Mouse (Mus musculus): ENCODE measurements at regions not wholly inside any gene's neighbourhood (a gene's known extent, or its start where the extent isn't known, plus 50 kb on each side); places are given as distances from the start of the nearest gene placed in this dataset.

GRCm38 (mm10) chr13:16720090-16720489 is 708.4 kb downstream of the Inhba start:
- no peaks in the 10 kb centered on the region for H3K79me3 ChIP-seq (ENCODE audit: low read depth)
- no peak for TF ChIP-seq USF1 (IDR thresholded peaks at IDR 0.05; ENCODE audit: low read depth)
- TF ChIP-seq MYOD1 (IDR thresholded peaks at IDR 0.05; ENCODE audit: control insufficient read depth, insufficient read length, low read depth) = no peak
- TF ChIP-seq FOSL1 (IDR thresholded peaks at IDR 0.05; ENCODE audit: insufficient read depth, low read length, poor library complexity, severe bottlenecking) = no peak
- TF ChIP-seq MAX (IDR thresholded peaks at IDR 0.05) = no peak
- H3ac ChIP-seq (ENCODE audit: control insufficient read depth, insufficient read length, low read depth) = no peak overlapping the region
- H3K27me3 ChIP-seq (ENCODE audit: control insufficient read depth, insufficient read depth, insufficient read length) = no peaks in the 10 kb centered on the region
- H3K79me2 ChIP-seq (ENCODE audit: control insufficient read depth, insufficient read depth) = no peaks in the 10 kb centered on the region
- no peaks in the 10 kb centered on the region for H3K36me3 ChIP-seq (ENCODE audit: control insufficient read depth, insufficient read depth)
- no peak overlapping the region for H3K4me3 ChIP-seq (ENCODE audit: insufficient read depth, poor library complexity, severe bottlenecking)

- no peaks in the 10 kb centered on the region for H3K79me3 ChIP-seq (ENCODE audit: low read depth)
- no peaks in the 10 kb centered on the region for H3K79me2 ChIP-seq (ENCODE audit: control insufficient read depth, insufficient read depth)
- no peaks in the 10 kb centered on the region for H3K27me3 ChIP-seq (ENCODE audit: control insufficient read depth, insufficient read depth, insufficient read length)
- TF ChIP-seq MYOG (IDR thresholded peaks at IDR 0.05; ENCODE audit: control insufficient read depth, extremely low read depth, insufficient read length) = no peak
- no peak for TF ChIP-seq FOSL1 (IDR thresholded peaks at IDR 0.05; ENCODE audit: insufficient read depth, low read length, poor library complexity, severe bottlenecking)
- H3K36me3 ChIP-seq (ENCODE audit: control insufficient read depth, insufficient read depth) = no peaks in the 10 kb centered on the region
- no peak overlapping the region for H3ac ChIP-seq (ENCODE audit: control insufficient read depth, insufficient read length, low read depth)
- no peak overlapping the region for H3K4me3 ChIP-seq (ENCODE audit: insufficient read depth, poor library complexity, severe bottlenecking)
These were observed 713.7 kb downstream of the Inhba start for GRCm38 (mm10) chr13:16725350-16725749.

- Histone ChIP-seq H3K4me3 (ENCODE audit: insufficient read depth, poor library complexity, severe bottlenecking) (no peak overlapping the region), H3ac (ENCODE audit: control insufficient read depth, insufficient read length, low read depth) (no peak overlapping the region), H3K36me3 (ENCODE audit: control insufficient read depth, insufficient read depth) (no peaks in the 10 kb centered on the region), H3K27me3 (ENCODE audit: control insufficient read depth, insufficient read depth, insufficient read length) (no peaks in the 10 kb centered on the region), H3K79me3 (ENCODE audit: low read depth) (no peaks in the 10 kb centered on the region), H3K79me2 (ENCODE audit: control insufficient read depth, insufficient read depth) (no peaks in the 10 kb centered on the region)
- TF ChIP-seq CEBPB (IDR thresholded peaks at IDR 0.05; ENCODE audit: low read depth) (peak; percentile 33), MAX (IDR thresholded peaks at IDR 0.05) (no peak), USF1 (IDR thresholded peaks at IDR 0.05; ENCODE audit: low read depth) (no peak), MYOG (IDR thresholded peaks at IDR 0.05; ENCODE audit: control insufficient read depth, extremely low read depth, insufficient read length) (no peak), CTCF (IDR thresholded peaks at IDR 0.05; ENCODE audit: control insufficient read depth, insufficient read depth, insufficient read length) (no peak), FOSL1 (IDR thresholded peaks at IDR 0.05; ENCODE audit: insufficient read depth, low read length, poor library complexity, severe bottlenecking) (peak; percentile 23), MYOD1 (IDR thresholded peaks at IDR 0.05; ENCODE audit: control insufficient read depth, insufficient read length, low read depth) (no peak)
These were observed 726.7 kb downstream of the Inhba start for GRCm38 (mm10) chr13:16738313-16738712.

- H3ac ChIP-seq (ENCODE audit: control insufficient read depth, insufficient read length, low read depth) = no peak overlapping the region
- H3K36me3 ChIP-seq (ENCODE audit: control insufficient read depth, insufficient read depth) = no peaks in the 10 kb centered on the region
- no peaks in the 10 kb centered on the region for H3K79me2 ChIP-seq (ENCODE audit: control insufficient read depth, insufficient read depth)
- no peak overlapping the region for H3K4me3 ChIP-seq (ENCODE audit: insufficient read depth, poor library complexity, severe bottlenecking)
- no peaks in the 10 kb centered on the region for H3K27me3 ChIP-seq (ENCODE audit: control insufficient read depth, insufficient read depth, insufficient read length)
- no peak for TF ChIP-seq MAX (IDR thresholded peaks at IDR 0.05)
- TF ChIP-seq MYOG (IDR thresholded peaks at IDR 0.05; ENCODE audit: control insufficient read depth, extremely low read depth, insufficient read length) = no peak
- no peak for TF ChIP-seq USF1 (IDR thresholded peaks at IDR 0.05; ENCODE audit: low read depth)
- no peak for TF ChIP-seq CTCF (IDR thresholded peaks at IDR 0.05; ENCODE audit: control insufficient read depth, insufficient read depth, insufficient read length)
- no peak for TF ChIP-seq MYOD1 (IDR thresholded peaks at IDR 0.05; ENCODE audit: control insufficient read depth, insufficient read length, low read depth)
- TF ChIP-seq CEBPB (IDR thresholded peaks at IDR 0.05; ENCODE audit: low read depth) = no peak
- TF ChIP-seq FOSL1 (IDR thresholded peaks at IDR 0.05; ENCODE audit: insufficient read depth, low read length, poor library complexity, severe bottlenecking) = no peak
- no peaks in the 10 kb centered on the region for H3K79me3 ChIP-seq (ENCODE audit: low read depth)
These were observed 727.9 kb downstream of the Inhba start for GRCm38 (mm10) chr13:16739563-16739962.

- H3K79me3 ChIP-seq (ENCODE audit: low read depth) = no peaks in the 10 kb centered on the region
- H3K79me2 ChIP-seq (ENCODE audit: control insufficient read depth, insufficient read depth) = no peaks in the 10 kb centered on the region
- no peak overlapping the region for H3ac ChIP-seq (ENCODE audit: control insufficient read depth, insufficient read length, low read depth)
- no peaks in the 10 kb centered on the region for H3K36me3 ChIP-seq (ENCODE audit: control insufficient read depth, insufficient read depth)
- no peaks in the 10 kb centered on the region for H3K27me3 ChIP-seq (ENCODE audit: control insufficient read depth, insufficient read depth, insufficient read length)
- TF ChIP-seq MAX (IDR thresholded peaks at IDR 0.05) = no peak
- no peak for TF ChIP-seq CEBPB (IDR thresholded peaks at IDR 0.05; ENCODE audit: low read depth)
- no peak for TF ChIP-seq FOSL1 (IDR thresholded peaks at IDR 0.05; ENCODE audit: insufficient read depth, low read length, poor library complexity, severe bottlenecking)
- no peak for TF ChIP-seq CTCF (IDR thresholded peaks at IDR 0.05; ENCODE audit: control insufficient read depth, insufficient read depth, insufficient read length)
- no peak for TF ChIP-seq MYOD1 (IDR thresholded peaks at IDR 0.05; ENCODE audit: control insufficient read depth, insufficient read length, low read depth)
- TF ChIP-seq MYOG (IDR thresholded peaks at IDR 0.05; ENCODE audit: control insufficient read depth, extremely low read depth, insufficient read length) = no peak
- no peak for TF ChIP-seq USF1 (IDR thresholded peaks at IDR 0.05; ENCODE audit: low read depth)
- no peak overlapping the region for H3K4me3 ChIP-seq (ENCODE audit: insufficient read depth, poor library complexity, severe bottlenecking)
These were observed 732.6 kb downstream of the Inhba start for GRCm38 (mm10) chr13:16744237-16744636.

GRCm38 (mm10) chr13:16745644-16746043 is 734.0 kb downstream of the Inhba start:
- TF ChIP-seq MAX (IDR thresholded peaks at IDR 0.05) (no peak), MYOG (IDR thresholded peaks at IDR 0.05; ENCODE audit: control insufficient read depth, extremely low read depth, insufficient read length) (no peak)
- no peaks in the 10 kb centered on the region for H3K36me3 ChIP-seq (ENCODE audit: control insufficient read depth, insufficient read depth)

More at GRCm38 (mm10) chr13:16745644-16746043, 734.0 kb downstream of the Inhba start:
- H3K79me3 ChIP-seq (ENCODE audit: low read depth) = no peaks in the 10 kb centered on the region
- H3K27me3 ChIP-seq (ENCODE audit: control insufficient read depth, insufficient read depth, insufficient read length) = no peaks in the 10 kb centered on the region
- H3K4me3 ChIP-seq (ENCODE audit: insufficient read depth, poor library complexity, severe bottlenecking) = no peak overlapping the region
- H3K79me2 ChIP-seq (ENCODE audit: control insufficient read depth, insufficient read depth) = no peaks in the 10 kb centered on the region
- no peak overlapping the region for H3ac ChIP-seq (ENCODE audit: control insufficient read depth, insufficient read length, low read depth)

All from C2C12 (cell line).